Mouse (Mus musculus): ENCODE measurements around the gene Tnfaip1.
"Not testable (repeated sequence)": the region's sequence is repeated elsewhere in the genome, so short reads cannot be mapped to it uniquely, and the experiment has no call there.

Tnfaip1 gene

GRCm38 (mm10) chr11:78536080-78536689 is at the start of gene Tnfaip1, which contains the start of gene Ift20:
TSS of gene Tnfaip1 (minus strand) at chr11:78536332.
TSS of gene Ift20 (plus strand) at chr11:78536361.
- in situ Hi-C loops (cut with MboI; ENCODE audit: unreplicated experiment in 2 of 2): no loop called here

DNA sequence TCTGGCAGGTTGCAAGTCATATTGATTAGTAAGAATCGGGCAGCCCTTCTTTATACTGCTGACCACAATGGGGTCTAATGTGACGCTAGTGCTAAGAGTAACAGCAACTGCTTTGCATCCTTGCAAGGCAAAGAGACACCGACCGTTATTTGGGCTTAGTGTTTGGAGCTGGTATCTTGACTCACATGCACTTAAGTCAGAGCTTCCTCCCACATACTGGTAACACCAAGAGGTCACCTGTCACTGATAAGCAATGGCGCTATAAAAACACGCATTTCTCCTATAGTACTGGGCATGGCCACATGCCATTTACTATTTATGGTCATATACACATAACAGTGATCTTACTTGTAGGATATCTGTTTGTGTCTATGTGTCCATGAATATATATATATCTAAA is 46.7 kb upstream of the Tnfaip1 start:
- in situ Hi-C loops (cut with MboI; ENCODE audit: unreplicated experiment in 2 of 2): loop anchor here (10.0 kb wide), 1 partner anchor 372 kb away; no protein-coding TSS in a partner anchor

DNA sequence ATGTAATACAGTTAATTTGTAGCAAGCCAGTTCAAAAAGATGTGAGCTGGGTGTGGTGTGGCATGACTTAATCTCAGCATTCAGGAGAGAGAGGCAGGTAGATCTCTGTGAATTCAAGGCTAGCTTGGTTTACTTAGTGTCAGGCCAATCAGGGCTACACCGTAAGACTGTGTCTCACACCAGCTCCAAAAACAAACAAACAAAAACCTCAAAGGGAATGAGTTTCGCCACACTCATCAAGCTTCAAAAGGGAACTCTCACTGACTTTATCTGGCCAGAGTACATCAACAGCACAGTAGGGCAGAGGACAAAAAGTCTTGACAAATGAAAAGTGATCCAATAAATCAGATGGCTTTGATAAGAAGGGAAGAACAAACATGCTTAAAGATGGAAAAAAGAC is 38.8 kb upstream of the Tnfaip1 start:
- in situ Hi-C loops (cut with MboI; ENCODE audit: unreplicated experiment in 2 of 2): no loop called here

- in situ Hi-C loops (cut with MboI; ENCODE audit: unreplicated experiment in 2 of 2): no loop called here
Measured at GRCm38 (mm10) chr11:78574536-78574935, 38.4 kb upstream of the Tnfaip1 start.

- in situ Hi-C loops (cut with MboI; ENCODE audit: unreplicated experiment in 2 of 2): not testable (repeated sequence)
Measured at GRCm38 (mm10) chr11:78574031-78574430, 37.9 kb upstream of the Tnfaip1 start.

GRCm38 (mm10) chr11:78571854-78572253 is 35.7 kb upstream of the Tnfaip1 start:
- in situ Hi-C loops (cut with MboI; ENCODE audit: unreplicated experiment in 2 of 2): no loop called here

- in situ Hi-C loops (cut with MboI; ENCODE audit: unreplicated experiment in 2 of 2): no loop called here
Measured at GRCm38 (mm10) chr11:78571441-78571840, 35.3 kb upstream of the Tnfaip1 start.

DNA sequence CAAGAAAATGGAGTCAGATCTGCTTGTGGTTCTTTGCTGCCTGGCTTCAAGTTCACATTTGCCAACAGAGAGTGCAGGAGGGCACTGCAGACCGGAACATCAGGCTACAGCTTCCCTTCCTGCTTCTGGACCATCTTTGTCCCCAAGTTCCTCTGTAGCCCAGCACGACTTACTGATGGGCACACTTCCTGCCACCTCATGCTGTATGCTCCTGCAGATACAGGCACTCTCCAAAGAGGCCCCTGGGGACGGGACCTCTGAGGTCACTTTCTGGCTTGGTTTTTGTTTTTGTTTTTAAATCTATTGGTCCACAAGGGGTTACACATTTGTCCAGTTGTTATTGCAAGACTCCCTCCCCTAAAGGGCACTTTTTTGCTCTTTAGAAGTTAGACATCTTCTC is 33.7 kb upstream of the Tnfaip1 start:
- in situ Hi-C loops (cut with MboI; ENCODE audit: unreplicated experiment in 2 of 2): no loop called here

- in situ Hi-C loops (cut with MboI; ENCODE audit: unreplicated experiment in 2 of 2): no loop called here
Measured at GRCm38 (mm10) chr11:78568827-78569226, 32.7 kb upstream of the Tnfaip1 start.

DNA sequence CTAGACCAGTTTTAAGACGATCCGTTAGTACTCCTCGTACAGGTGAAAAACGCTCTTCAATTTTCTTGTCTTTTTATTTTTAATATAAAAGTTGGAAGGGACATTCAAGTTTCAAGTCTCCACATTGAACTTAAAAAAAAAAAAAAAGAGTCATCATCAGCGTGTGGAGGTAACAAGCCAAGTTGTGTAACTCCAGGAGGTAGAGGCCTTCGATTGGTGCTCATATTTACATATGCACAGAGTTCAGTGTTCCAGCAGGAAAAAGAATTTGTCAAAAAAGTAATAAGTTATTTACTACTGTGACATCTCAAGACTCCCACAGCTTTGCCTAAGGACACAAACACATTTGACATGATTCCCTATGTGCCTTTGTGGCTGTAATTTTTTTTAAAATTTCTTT is 31.5 kb upstream of the Tnfaip1 start:
- in situ Hi-C loops (cut with MboI; ENCODE audit: unreplicated experiment in 2 of 2): no loop called here

DNA sequence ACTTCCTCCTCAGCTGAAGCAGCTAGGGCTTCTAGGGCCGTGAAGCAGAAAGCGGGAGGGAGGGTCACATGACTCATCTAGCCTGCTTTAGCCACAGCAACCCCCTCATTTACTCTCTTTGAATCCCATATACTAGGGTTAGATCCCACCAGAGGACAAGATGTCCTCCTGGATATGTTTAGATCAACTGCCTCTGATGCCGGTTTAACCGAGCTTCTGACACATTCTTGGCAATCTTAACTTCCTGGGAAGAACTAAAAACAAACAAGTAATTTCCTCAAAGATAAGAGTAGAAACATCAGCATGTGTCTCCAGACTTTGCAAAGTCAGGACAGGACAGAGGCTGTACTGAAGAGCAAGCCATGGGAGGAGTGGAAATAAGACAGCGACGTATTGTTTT is 30.6 kb upstream of the Tnfaip1 start:
- in situ Hi-C loops (cut with MboI; ENCODE audit: unreplicated experiment in 2 of 2): no loop called here

- in situ Hi-C loops (cut with MboI; ENCODE audit: unreplicated experiment in 2 of 2): loop anchor here (5.0 kb wide), 2 partner anchors 267 to 272 kb away; partner anchors contain the start of gene Lyrm9 (in 1 of the 2)
Measured at GRCm38 (mm10) chr11:78560447-78560846, 24.3 kb upstream of the Tnfaip1 start.

DNA sequence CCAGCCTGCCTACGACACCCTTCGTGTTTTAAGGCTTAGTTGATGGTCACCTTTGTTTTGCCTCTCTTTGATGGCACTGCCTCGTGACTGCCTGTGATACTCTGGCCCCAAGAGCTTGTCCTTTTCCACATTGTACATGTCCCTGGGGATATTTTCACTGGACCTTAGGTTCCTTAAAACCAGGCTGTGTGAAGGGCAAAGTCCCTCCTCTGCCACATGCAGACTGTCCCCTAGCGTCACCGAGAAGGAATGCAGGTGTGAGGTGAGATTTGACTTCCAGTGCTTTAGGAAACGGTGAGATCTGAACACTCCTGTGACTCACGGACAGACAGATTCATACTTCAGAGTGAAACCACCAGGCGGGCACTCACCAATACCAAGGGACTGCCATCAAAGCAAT is 21.1 kb upstream of the Tnfaip1 start:
- in situ Hi-C loops (cut with MboI; ENCODE audit: unreplicated experiment in 2 of 2): no loop called here

- in situ Hi-C loops (cut with MboI; ENCODE audit: unreplicated experiment in 2 of 2): no loop called here
Measured at GRCm38 (mm10) chr11:78556070-78556469, 19.9 kb upstream of the Tnfaip1 start.

GRCm38 (mm10) chr11:78555623-78556022 is 19.5 kb upstream of the Tnfaip1 start:
- in situ Hi-C loops (cut with MboI; ENCODE audit: unreplicated experiment in 2 of 2): no loop called here

DNA sequence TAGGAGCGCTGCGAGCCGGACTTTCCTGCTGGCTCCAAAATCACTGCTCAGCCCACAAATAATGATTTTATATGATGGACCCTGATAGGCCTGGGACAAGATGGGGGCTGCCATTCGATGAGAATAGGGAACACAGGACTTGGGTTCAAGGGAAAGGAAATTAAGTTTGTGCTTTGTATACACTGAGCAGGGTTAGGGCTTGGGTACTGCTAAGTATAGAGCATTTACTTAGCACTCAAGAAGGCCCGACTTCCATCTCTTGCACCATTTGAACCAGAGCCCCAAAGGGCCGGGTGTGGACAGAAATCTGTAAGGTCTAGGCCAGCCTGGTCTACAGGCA is 14.9 kb upstream of the Tnfaip1 start:
- in situ Hi-C loops (cut with MboI; ENCODE audit: unreplicated experiment in 2 of 2): no loop called here

GRCm38 (mm10) chr11:78550168-78551058 is 14.3 kb upstream of the Tnfaip1 start, which contains the start of gene Tmem97:
TSS of gene Tmem97 (minus strand) at chr11:78550777.
- in situ Hi-C loops (cut with MboI; ENCODE audit: unreplicated experiment in 2 of 2): no loop called here

- in situ Hi-C loops (cut with MboI; ENCODE audit: unreplicated experiment in 2 of 2): no loop called here
Measured at GRCm38 (mm10) chr11:78549491-78549987, 13.4 kb upstream of the Tnfaip1 start.

GRCm38 (mm10) chr11:78547718-78548460 is 11.8 kb upstream of the Tnfaip1 start:
- in situ Hi-C loops (cut with MboI; ENCODE audit: unreplicated experiment in 2 of 2): no loop called here

- in situ Hi-C loops (cut with MboI; ENCODE audit: unreplicated experiment in 2 of 2): no loop called here
Measured at GRCm38 (mm10) chr11:78545181-78545580, 9.0 kb upstream of the Tnfaip1 start.

Measured in v-Abl transformed pro-B cells (cell line).